Mouse (Mus musculus) heart, embryonic 16.5 days (tissue): ENCODE data around the gene Ptprr. TPM values are rescaled to one million over a fixed set of nuclear protein-coding genes. Genes with fewer than 3 reads are reported as not detected.

Experiments used
- ATAC-seq: fragments of 200-750 bp; cut with Nextera tagmentation; replicated peaks from 2 replicates; pipeline ENCODE4 v1.8.0; 2017; ENCODE audit warnings: moderate number of reproducible peaks; ENCODE audit not compliant: insufficient read depth, low FRiP score; ENCODE audit errors: extremely low read depth
- H3K27ac ChIP-seq: fragments of 300-500 bp; sonication (generic); 2 replicates; pipeline ENCODE4 v1.5.1; 2014; ENCODE audit warnings: mild to moderate bottlenecking, low read length, control low read depth, moderate library complexity
- H3K27me3 ChIP-seq: fragments of 300-500 bp; sonication (generic); 2 replicates; pipeline ENCODE4 v1.6.1; 2014; ENCODE audit warnings: low read length, mixed read lengths; ENCODE audit not compliant: control insufficient read depth, insufficient read depth
- H3K36me3 ChIP-seq: fragments of 300-500 bp; sonication (generic); 2 replicates; pipeline ENCODE4 v1.6.1; 2014; ENCODE audit not compliant: control insufficient read depth, insufficient read depth
- H3K4me1 ChIP-seq: fragments of 300-500 bp; sonication (generic); 2 replicates; pipeline ENCODE4 v1.6.1; 2014; ENCODE audit warnings: low read length, mixed read lengths; ENCODE audit not compliant: control insufficient read depth, insufficient read depth
- H3K4me2 ChIP-seq: fragments of 300-500 bp; sonication (generic); 2 replicates; pipeline ENCODE4 v1.6.1; 2014; ENCODE audit warnings: low read depth, mild to moderate bottlenecking, control low read depth, low read length
- H3K4me3 ChIP-seq: fragments of 300-500 bp; sonication (generic); 2 replicates; pipeline ENCODE4 v1.5.1; 2014; ENCODE audit warnings: mild to moderate bottlenecking, control low read depth, low read length
- H3K9ac ChIP-seq: fragments of 300-500 bp; sonication (generic); 2 replicates; pipeline ENCODE4 v1.6.1; 2014; ENCODE audit warnings: low read length, control low read depth
- H3K9me3 ChIP-seq: fragments of 300-500 bp; sonication (generic); replicated peaks from 2 replicates; pipeline ENCODE4 v1.6.1; 2016; ENCODE audit warnings: low read length; ENCODE audit not compliant: control insufficient read depth
- WGBS: fragments of 180-500 bp; shearing (Covaris S2); extraction: QIAGEN DNeasy Blood & Tissue Kit; methylation state at CpG from one replicate; pipeline ENCODE4 v1.1.7; 2014; 5-methylcytosine and 5-hydroxymethylcytosine counted together
- polyA plus RNA-seq: library from polyadenylated mRNA; unstranded; fragments of >200 nt; fragmentation: Nextera tagmentation; extraction: Ambion mirVana; gene quantifications from 2 replicates; pipeline ENCODE4 v1.2.1, GENCODE M21; 2015

Gene Ptprr
- polyA plus RNA-seq, 1 experiment from 2014 or later, result 0.35 TPM

DNA sequence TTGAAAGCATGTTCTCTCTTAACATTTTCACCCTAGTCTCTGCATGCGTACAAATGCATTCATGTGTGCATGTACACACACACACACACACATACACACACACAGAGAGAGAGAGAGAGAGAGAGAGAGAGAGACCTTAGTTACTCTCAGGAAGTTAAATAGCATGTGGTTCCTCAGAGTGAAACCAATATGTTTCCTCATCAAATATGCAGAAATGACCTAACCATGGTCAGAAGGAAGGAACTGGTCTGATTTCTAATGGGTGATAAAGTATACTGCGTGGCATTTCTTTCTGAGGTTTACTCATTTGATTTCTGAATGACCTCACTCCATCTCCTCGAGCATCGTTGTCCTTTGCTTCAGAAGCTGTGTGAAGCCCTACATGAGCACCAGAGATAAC is 113.2 kb downstream of the Ptprr start:
- Histone ChIP-seq H3K27ac (no peak overlapping the region), H3K4me3 (no peak overlapping the region), H3K4me1 (no peaks in the 10 kb centered on the region), H3K27me3 (no peaks in the 10 kb centered on the region), H3K9ac (no peak overlapping the region), H3K36me3 (no peaks in the 10 kb centered on the region), H3K4me2 (no peak overlapping the region), H3K9me3 (no peaks in the 10 kb centered on the region)
- no peak for ATAC-seq
- WGBS, result 67% methylated on average over 4 of the region's 4 CpGs

DNA sequence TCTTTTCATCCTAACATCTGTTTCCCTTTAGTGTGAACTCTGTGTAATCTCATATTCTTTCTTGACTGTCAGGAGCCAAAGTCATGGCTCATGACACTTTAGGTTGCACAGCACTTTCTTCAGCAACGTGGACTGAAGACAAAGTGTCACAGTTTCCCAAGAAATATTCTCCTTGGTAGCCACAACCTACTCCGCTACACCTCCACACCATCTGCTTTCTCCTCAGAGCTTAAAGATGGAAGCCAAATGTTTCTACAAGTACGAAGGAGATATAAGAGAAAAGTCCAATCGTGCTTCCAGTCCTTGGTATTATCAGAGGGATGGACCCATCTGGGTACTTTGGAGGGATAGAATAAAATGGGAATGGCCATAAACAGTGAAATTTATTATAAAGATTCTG is 114.2 kb downstream of the Ptprr start:
- ATAC-seq, result no peak
- Histone ChIP-seq H3K27me3 (no peaks in the 10 kb centered on the region), H3K4me1 (no peaks in the 10 kb centered on the region), H3K4me2 (no peak overlapping the region), H3K9me3 (no peaks in the 10 kb centered on the region), H3K36me3 (no peaks in the 10 kb centered on the region), H3K9ac (no peak overlapping the region), H3K27ac (no peak overlapping the region), H3K4me3 (no peak overlapping the region)
- 76% methylated on average over 4 of the region's 4 CpGs for WGBS

- Histone ChIP-seq H3K9me3 (no peaks in the 10 kb centered on the region), H3K36me3 (no peaks in the 10 kb centered on the region), H3K27me3 (no peaks in the 10 kb centered on the region), H3K4me1 (no peaks in the 10 kb centered on the region), H3K4me3 (no peak overlapping the region), H3K9ac (no peak overlapping the region), H3K27ac (no peak overlapping the region), H3K4me2 (no peak overlapping the region)
- WGBS, result 65% methylated on average over 2 of the region's 2 CpGs
- no peak for ATAC-seq
Measured at GRCm38 (mm10) chr10:116135187-116135586, 117.2 kb downstream of the Ptprr start.

DNA sequence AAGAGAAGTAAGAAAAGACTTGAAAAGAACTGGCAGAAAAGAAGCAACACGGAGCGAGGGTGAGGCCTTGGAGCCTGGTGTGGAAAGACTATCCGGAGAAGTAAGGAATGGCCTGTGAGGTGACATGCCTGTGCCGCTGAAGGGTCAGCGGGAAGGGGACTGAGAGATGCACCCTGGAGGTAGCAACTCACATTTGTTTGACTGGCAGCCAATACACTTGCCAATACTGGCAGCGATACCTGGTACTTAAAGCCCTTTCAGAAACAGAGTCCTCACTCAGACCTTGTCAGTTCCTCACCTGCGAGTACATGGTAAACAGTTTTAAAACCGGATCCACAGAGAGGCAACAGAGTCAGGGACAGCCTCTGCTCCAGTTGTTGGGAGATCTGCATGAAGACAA is 122.2 kb downstream of the Ptprr start:
- no peak for ATAC-seq
- no peaks in the 10 kb centered on the region for H3K27me3 ChIP-seq
- no peaks in the 10 kb centered on the region for H3K9me3 ChIP-seq
- no peak overlapping the region for H3K4me3 ChIP-seq
- no peaks in the 10 kb centered on the region for H3K4me1 ChIP-seq
- no peak overlapping the region for H3K4me2 ChIP-seq
- H3K27ac ChIP-seq, result no peak overlapping the region
- no peak overlapping the region for H3K9ac ChIP-seq
- 82% methylated on average over 8 of the region's 8 CpGs for WGBS
- H3K36me3 ChIP-seq, result no peaks in the 10 kb centered on the region

DNA sequence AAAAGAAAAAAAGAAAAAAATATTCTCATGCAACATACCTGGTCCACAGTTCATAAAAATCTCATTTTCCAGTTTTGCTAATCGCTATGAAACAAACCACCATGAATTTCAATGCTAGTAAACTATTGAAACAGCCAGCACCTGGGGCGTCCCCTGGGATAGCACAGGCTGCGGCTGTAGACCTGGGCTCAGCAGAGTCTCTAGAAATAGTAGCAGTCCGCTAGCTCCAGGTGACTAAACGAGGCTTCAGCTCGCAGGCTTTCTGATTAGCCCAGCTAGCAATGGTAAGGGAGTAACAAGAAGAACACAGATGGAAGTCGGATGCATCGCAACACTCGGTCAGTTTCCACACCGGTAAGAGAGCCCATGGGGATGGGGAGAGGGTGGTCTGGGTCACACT is 125.7 kb downstream of the Ptprr start:
- Histone ChIP-seq H3K36me3 (no peaks in the 10 kb centered on the region), H3K4me3 (no peak overlapping the region), H3K27me3 (no peaks in the 10 kb centered on the region), H3K9me3 (no peaks in the 10 kb centered on the region), H3K27ac (no peak overlapping the region), H3K9ac (no peak overlapping the region), H3K4me2 (no peak overlapping the region), H3K4me1 (no peaks in the 10 kb centered on the region)
- ATAC-seq, result no peak
- WGBS, result 78% methylated on average over 10 of the region's 10 CpGs

DNA sequence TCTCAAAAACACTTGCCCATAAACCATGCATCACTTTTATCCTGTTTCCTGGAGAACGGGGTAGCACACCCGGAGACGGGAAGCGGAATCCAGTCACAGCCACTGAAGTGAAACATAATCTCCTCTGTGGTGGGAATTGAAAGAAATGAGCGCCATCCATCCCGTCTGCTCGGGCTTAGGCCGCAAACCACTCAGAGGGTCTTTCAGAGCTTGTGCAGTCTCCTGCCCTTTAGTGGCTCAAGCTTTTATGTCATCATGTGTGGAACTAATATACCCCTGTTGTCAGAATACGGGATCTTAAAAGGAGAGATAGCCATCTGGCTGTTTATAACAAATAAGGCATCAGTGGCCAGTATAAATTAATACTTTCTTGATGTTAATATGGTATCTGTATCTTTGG is 128.1 kb downstream of the Ptprr start:
- H3K4me2 ChIP-seq, result no peak overlapping the region
- no peak overlapping the region for H3K9ac ChIP-seq
- H3K27ac ChIP-seq, result no peak overlapping the region
- H3K4me1 ChIP-seq, result no peaks in the 10 kb centered on the region
- no peaks in the 10 kb centered on the region for H3K9me3 ChIP-seq
- no peaks in the 10 kb centered on the region for H3K36me3 ChIP-seq
- WGBS, result 75% methylated on average over 9 of the region's 9 CpGs
- H3K27me3 ChIP-seq, result no peaks in the 10 kb centered on the region
- ATAC-seq, result no peak
- no peak overlapping the region for H3K4me3 ChIP-seq

DNA sequence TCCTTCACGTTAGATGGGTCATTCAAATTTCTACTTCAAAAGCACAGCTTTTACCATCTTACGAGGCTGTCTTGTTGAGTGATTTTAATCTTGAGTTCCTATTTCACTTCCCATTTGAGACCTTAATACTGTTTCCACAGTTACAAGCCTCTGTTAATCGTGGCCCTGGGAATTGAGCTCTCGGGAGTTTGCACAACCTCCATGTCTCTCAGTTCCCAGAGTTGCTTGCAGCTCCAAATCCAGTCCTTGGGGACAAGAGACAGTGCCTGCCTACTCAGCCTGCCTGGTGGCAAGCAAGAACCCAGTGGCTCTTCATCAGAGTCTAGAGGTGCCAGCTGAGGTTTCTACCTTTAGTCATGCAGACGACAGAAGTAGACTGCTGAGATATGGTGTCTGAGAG is 136.7 kb downstream of the Ptprr start:
- Histone ChIP-seq H3K4me1 (no peaks in the 10 kb centered on the region), H3K4me3 (no peak overlapping the region), H3K27ac (no peak overlapping the region), H3K9ac (no peak overlapping the region), H3K4me2 (no peak overlapping the region), H3K27me3 (no peaks in the 10 kb centered on the region), H3K36me3 (no peaks in the 10 kb centered on the region), H3K9me3 (peaks cover 10% of the 10 kb centered on the region; the same call in 1 of the 2 replicates)
- WGBS, result 76% methylated on average over 5 of the region's 5 CpGs
- no peak for ATAC-seq

DNA sequence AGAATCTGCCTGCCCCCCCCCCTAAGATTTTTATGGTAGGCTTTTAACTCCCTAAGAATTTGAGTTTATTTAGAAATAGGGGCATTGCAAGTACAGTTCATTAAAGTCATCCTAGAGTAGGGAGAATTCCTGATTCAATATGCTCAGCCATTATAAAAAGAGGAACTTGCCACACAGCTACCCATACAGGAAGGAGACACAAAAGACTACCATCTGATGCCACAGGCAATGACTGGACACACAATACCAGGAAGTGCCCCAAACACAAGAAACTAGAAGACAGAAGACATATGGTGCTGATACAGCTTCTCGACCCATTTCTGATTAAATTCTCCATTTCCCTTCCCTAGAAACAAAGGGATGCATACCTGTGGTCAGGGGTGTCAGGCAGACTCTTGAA is 138.7 kb downstream of the Ptprr start:
- ATAC-seq, result no peak
- H3K27me3 ChIP-seq, result no peaks in the 10 kb centered on the region
- no peaks in the 10 kb centered on the region for H3K36me3 ChIP-seq
- H3K9ac ChIP-seq, result no peak overlapping the region
- no peaks in the 10 kb centered on the region for H3K4me1 ChIP-seq
- H3K4me3 ChIP-seq, result no peak overlapping the region
- WGBS, result 60% methylated on average over 1 of the region's 1 CpGs
- H3K4me2 ChIP-seq, result no peak overlapping the region
- H3K27ac ChIP-seq, result no peak overlapping the region
- H3K9me3 ChIP-seq, result peaks cover 10% of the 10 kb centered on the region; the same call in 1 of the 2 replicates

- no peaks in the 10 kb centered on the region for H3K4me1 ChIP-seq
- ATAC-seq, result no peak
- no peaks in the 10 kb centered on the region for H3K9me3 ChIP-seq
Measured at GRCm38 (mm10) chr10:116162338-116162737, 144.3 kb downstream of the Ptprr start.

More at GRCm38 (mm10) chr10:116162338-116162737, 144.3 kb downstream of the Ptprr start:
- no peak overlapping the region for H3K9ac ChIP-seq
- H3K27ac ChIP-seq, result no peak overlapping the region
- H3K4me2 ChIP-seq, result no peak overlapping the region
- no peaks in the 10 kb centered on the region for H3K36me3 ChIP-seq
- WGBS, result 68% methylated on average over 12 of the region's 12 CpGs
- H3K27me3 ChIP-seq, result no peaks in the 10 kb centered on the region
- no peak overlapping the region for H3K4me3 ChIP-seq
